Mouse (Mus musculus) embryonic facial prominence, embryonic 12.5 days (tissue): Measurements from ENCODE around the gene Aen. TPM values are rescaled to one million over a fixed set of nuclear protein-coding genes. Genes with fewer than 3 reads are reported as not detected.

Source experiments
- ATAC-seq: fragments of 200-750 bp; cut with Nextera tagmentation; 2 replicates; pipeline ENCODE4 v1.8.0; 2017; ENCODE audit not compliant: insufficient number of reproducible peaks, insufficient read depth, low FRiP score, low TSS enrichment
- H3K27ac ChIP-seq: fragments of 300-500 bp; sonication (generic); 2 replicates; pipeline ENCODE4 v1.5.1; 2016; ENCODE audit warnings: mild to moderate bottlenecking
- H3K27me3 ChIP-seq: fragments of 300-500 bp; sonication (generic); 2 replicates; pipeline ENCODE4 v1.6.1; 2016; ENCODE audit warnings: mild to moderate bottlenecking, moderate library complexity
- H3K36me3 ChIP-seq: fragments of 300-500 bp; sonication (generic); 2 replicates; pipeline ENCODE4 v1.6.1; 2016; ENCODE audit warnings: mild to moderate bottlenecking
- H3K4me1 ChIP-seq: fragments of 300-500 bp; sonication (generic); 2 replicates; pipeline ENCODE4 v1.6.1; 2016
- H3K4me2 ChIP-seq: fragments of 300-500 bp; sonication (generic); replicated peaks from 2 replicates; pipeline ENCODE4 v1.6.1; 2016; ENCODE audit warnings: mild to moderate bottlenecking, moderate library complexity
- H3K4me3 ChIP-seq: fragments of 300-500 bp; sonication (generic); 2 replicates; pipeline ENCODE4 v1.5.1; 2016; ENCODE audit warnings: mild to moderate bottlenecking
- H3K9ac ChIP-seq: fragments of 300-500 bp; sonication (generic); 2 replicates; pipeline ENCODE4 v1.6.1; 2016; ENCODE audit warnings: mild to moderate bottlenecking, moderate library complexity
- H3K9me3 ChIP-seq: fragments of 300-500 bp; sonication (generic); 2 replicates; pipeline ENCODE4 v1.6.1; 2016; ENCODE audit warnings: mild to moderate bottlenecking, moderate library complexity
- WGBS: fragments of 180-500 bp; shearing (Covaris S2); methylation state at CpG from one replicate; pipeline ENCODE4 v1.1.7; 2016; 5-methylcytosine and 5-hydroxymethylcytosine counted together
- polyA plus RNA-seq: library from polyadenylated mRNA; unstranded; fragments of >200 nt; fragmentation: Nextera tagmentation; extraction: Ambion mirVana; gene quantifications from 2 replicates; pipeline ENCODE4 v1.2.1, GENCODE M21; 2016

Gene Aen
- polyA plus RNA-seq = 43.4 and 45.8 TPM in 2 replicates

DNA sequence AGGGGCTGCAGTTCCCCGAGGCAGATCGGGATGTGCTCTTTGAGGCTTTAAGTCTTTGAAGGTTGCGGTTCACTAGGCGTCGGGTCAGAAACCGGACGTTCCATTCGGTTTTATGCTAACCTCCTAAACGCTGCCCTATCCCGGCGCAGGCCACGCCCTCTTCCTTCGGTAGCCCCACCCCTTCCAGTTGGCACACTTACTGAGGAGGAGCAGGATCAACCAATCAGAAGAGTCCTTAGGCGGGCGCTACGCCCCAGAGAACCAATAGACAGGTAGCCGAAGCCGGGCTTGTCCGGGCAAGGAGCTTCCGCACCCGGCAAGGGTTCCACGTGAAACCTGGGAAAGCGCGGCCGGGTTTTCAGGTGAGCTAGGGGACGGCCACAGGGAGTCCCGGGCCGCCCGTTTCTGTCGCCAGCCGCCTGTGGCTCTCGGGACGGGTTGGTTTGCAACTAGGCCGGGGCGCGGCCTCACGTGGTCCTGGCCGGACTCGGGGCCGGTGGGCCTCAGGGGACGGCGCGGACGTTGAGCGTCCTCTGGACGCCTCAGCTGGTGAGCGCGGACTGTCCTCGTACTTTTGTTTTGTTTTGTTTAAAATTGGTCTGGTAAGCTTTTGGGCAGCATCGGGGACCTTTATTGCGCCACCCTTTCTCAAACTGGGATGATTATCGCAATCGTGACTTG, at the start of gene Aen:
Aen (plus strand) TSS at position 202 of the 681 bp plus-strand sequence.
- Histone ChIP-seq H3K4me2 (peak within 1 kb of the TSS; percentile 89), H3K27ac (no peak within 1 kb of the TSS), H3K4me3 (peak within 1 kb of the TSS; percentile 86), H3K36me3 (0 out of 2 replicates have a peak, but pooled peaks cover 8% of the 10 kb centered on the region), H3K9ac (peak within 1 kb of the TSS; percentile 66), H3K9me3 (no peaks in the 10 kb centered on the region), H3K27me3 (no peaks in the 10 kb centered on the region), H3K4me1 (peaks cover 10% of the 10 kb centered on the region)
- peak; percentile 94 for ATAC-seq
- 1% methylated on average over 53 of the region's 53 CpGs for WGBS

DNA sequence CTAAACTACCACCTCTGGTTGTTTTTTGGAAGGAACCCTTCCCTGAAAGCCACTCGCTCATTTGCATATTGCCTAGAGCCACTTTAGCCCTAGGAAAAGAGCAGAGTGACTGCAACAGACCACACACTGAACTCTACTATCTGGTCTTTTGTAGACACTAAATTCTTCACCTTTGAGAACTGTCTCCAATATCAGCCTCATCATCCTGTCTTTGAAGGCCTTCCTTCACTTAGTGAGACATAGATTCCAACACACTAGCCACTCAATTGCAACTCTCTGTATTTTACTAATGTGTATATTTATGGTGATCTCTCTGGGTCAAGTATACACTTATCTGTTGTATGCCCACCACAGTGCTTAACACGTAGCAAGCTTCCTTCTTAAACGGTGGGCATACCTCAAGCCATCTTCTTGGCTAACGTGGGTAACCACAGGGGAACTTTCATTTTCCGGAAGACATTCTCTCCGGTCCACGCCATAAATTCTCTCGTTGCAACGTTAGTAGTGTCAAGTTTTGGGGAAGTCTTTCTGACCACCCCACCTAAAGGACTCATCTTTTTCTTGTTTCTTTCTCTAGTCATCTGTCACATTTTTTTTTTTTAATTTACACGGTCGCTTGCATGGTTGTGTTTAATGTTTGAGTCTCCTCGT, 49.5 kb upstream of the Aen start:
- Histone ChIP-seq H3K27ac (peak overlapping the region; percentile 63; the same call in 1 of the 2 replicates), H3K4me3 (peak overlapping the region; percentile 82), H3K9ac (peak overlapping the region; percentile 85), H3K4me2 (peak overlapping the region; percentile 65), H3K27me3 (no peaks in the 10 kb centered on the region), H3K36me3 (peaks cover 20% of the 10 kb centered on the region), H3K9me3 (no peaks in the 10 kb centered on the region), H3K4me1 (peaks cover 7% of the 10 kb centered on the region; the same call in 1 of the 2 replicates)
- ATAC-seq = no peak
- 34% methylated on average over 12 of the region's 12 CpGs for WGBS

DNA sequence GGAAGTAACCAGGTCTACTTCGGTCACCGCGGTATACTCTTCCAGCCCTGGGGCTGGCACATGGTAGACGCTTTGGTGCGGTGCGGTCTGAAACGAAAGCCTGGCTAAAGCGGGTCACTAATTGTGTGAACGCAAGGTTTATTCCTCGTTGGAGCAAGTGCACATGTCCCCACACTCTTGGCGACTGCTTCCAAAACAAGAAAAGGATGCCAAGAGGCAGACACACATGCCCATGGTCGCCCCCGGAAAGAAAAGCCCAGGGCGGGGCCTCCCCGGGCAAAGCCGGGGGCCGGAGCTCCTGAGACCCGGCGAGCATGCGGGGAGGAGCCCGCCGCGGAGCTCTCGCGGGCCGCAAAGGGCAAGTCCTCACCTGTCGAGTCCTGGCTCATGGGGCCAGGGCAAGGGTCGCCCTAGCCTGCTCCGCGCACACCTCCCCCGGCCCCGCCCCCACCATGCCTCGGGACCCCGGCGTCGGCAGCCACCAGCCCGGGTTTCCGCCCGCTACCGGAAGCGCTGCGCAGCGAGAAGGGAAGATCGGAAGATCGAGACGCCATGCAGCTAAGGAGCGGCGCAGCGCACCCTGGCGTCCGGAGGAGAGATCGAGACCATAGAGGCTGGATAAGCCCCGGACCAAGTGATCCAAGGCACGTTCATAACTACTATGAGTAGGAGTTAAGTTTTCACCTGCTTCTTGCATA, 48.8 kb upstream of the Aen start, which contains the start of gene Det1:
Det1 (minus strand) TSS at position 527 of the 698 bp plus-strand sequence.
- Histone ChIP-seq H3K4me3 (peak within 1 kb of the TSS; percentile 82), H3K4me2 (peak within 1 kb of the TSS; percentile 65), H3K4me1 (peaks cover 7% of the 10 kb centered on the region; the same call in 1 of the 2 replicates), H3K27me3 (no peaks in the 10 kb centered on the region), H3K36me3 (peaks cover 20% of the 10 kb centered on the region), H3K9me3 (no peaks in the 10 kb centered on the region), H3K9ac (peak within 1 kb of the TSS; percentile 85), H3K27ac (peak within 1 kb of the TSS; percentile 63)
- ATAC-seq = peak; percentile 88
- under 1% methylated on average over 54 of the region's 54 CpGs for WGBS

DNA sequence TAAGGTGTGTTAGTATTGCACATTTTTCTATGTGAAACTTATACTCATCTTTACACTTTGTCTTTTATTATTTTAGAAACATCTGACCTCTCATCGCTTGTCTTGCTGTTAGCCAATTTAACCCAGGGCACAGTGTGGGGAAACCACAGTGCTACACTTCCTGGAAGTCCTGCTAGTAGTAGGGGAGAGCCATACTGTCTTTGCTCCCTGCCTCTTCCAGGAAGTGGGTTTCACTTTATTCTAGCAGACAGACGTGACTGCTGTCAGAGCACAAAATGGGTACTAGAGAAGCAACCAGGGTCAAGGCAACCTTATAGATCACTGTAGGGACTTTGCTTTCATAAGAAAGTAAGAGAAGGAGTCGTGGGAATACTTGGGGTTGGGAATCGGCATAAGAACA, 41.6 kb upstream of the Aen start:
- Histone ChIP-seq H3K4me2 (no peak overlapping the region), H3K9ac (no peak overlapping the region), H3K4me1 (no peaks in the 10 kb centered on the region), H3K4me3 (no peak overlapping the region), H3K27me3 (no peaks in the 10 kb centered on the region), H3K9me3 (no peaks in the 10 kb centered on the region), H3K36me3 (no peaks in the 10 kb centered on the region), H3K27ac (no peak overlapping the region)
- ATAC-seq = no peak
- 60% methylated on average over 4 of the region's 4 CpGs for WGBS

DNA sequence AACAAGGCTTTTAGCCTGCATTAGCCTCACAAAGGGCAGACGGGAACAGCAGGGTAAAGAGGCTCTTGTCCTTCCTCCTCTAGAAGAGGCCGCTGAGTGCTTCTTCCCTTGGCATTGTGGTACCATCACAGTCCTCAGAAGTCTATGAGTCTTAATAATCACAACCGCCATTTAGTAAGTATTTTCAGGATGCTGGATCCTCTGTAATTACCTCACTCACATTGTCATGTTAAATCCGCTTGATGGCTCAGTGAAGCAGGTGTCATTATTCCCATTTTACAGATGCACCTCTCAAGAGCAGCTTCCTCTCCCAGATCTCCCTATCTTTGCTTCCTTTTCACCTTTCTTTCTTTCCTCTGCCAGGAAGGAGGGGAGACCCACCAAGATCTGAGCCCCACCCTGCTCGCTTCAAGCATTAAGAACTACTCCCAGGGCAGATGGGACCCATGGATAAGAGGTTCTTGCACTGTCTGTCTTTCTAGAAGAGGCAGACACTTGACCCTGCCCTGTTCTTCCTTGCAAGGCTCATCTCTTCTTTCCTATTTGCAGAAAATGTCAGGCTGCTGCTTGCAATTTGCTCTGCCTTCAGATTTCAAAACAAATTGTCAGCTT, 40.5 kb upstream of the Aen start:
- Histone ChIP-seq H3K9me3 (no peaks in the 10 kb centered on the region), H3K4me2 (no peak overlapping the region), H3K9ac (no peak overlapping the region), H3K4me1 (no peaks in the 10 kb centered on the region), H3K4me3 (no peak overlapping the region), H3K27me3 (no peaks in the 10 kb centered on the region), H3K27ac (no peak overlapping the region), H3K36me3 (no peaks in the 10 kb centered on the region)
- WGBS = 61% methylated on average over 5 of the region's 5 CpGs
- no peak for ATAC-seq

DNA sequence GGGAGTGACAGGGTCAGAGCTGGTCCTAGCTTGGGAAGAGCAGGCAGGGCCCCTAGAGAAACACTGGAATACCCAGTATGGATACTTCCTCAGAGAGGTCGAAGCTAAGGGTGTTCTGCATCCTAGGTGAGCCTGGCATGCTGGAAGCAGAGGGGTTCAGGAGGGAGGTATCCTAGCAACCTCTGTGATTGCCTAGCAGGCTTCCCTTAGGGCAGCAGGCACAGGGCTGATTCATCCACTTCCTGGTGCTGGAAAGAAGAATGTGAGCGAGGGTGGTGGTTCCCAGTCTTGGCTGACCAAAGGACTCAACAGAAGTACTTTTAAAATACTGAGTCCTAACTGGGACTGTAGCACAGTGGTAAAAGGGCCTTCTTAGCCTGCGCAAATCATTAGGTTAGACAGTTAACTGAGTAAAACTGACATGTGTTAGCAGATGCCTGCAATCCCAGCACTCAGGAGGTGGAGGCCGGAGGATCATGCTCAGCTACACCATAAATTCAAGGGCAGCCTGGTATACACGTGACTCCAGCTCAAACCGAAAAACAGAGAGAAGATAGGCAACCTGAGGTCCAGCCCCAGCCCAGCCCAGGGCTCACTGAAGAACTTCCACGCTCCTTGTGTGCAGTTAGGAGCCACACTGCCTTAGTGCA, 31.7 kb upstream of the Aen start:
- Histone ChIP-seq H3K27me3 (no peaks in the 10 kb centered on the region), H3K4me1 (no peaks in the 10 kb centered on the region), H3K9ac (no peak overlapping the region), H3K9me3 (no peaks in the 10 kb centered on the region), H3K4me2 (no peak overlapping the region), H3K36me3 (no peaks in the 10 kb centered on the region), H3K27ac (no peak overlapping the region), H3K4me3 (no peak overlapping the region)
- no peak for ATAC-seq
- WGBS = 76% methylated on average over 7 of the region's 7 CpGs

DNA sequence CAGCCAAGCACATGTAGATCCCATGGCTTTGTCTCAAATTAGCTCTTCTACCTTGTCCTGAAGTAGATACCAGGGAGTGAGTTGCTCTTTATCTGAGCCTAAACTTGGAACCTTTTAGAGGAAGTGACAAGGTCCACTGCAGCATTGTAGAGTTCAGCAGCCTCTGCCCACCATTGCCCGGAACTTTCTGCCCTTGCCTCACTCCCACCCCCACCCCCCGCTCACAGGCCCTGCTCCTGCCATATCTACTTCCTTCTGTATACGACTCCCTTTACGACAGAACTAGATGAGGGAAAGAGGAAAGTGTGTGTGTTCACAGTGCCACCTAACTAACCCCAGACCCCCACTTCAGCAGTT, 31.2 kb upstream of the Aen start:
- H3K27ac ChIP-seq = no peak overlapping the region
- ATAC-seq = no peak
- H3K4me2 ChIP-seq = no peak overlapping the region
- H3K36me3 ChIP-seq = no peaks in the 10 kb centered on the region
- H3K9me3 ChIP-seq = no peaks in the 10 kb centered on the region
- no peaks in the 10 kb centered on the region for H3K4me1 ChIP-seq
- no peak overlapping the region for H3K9ac ChIP-seq
- no peaks in the 10 kb centered on the region for H3K27me3 ChIP-seq
- 81% methylated on average over 4 of the region's 4 CpGs for WGBS
- H3K4me3 ChIP-seq = no peak overlapping the region

DNA sequence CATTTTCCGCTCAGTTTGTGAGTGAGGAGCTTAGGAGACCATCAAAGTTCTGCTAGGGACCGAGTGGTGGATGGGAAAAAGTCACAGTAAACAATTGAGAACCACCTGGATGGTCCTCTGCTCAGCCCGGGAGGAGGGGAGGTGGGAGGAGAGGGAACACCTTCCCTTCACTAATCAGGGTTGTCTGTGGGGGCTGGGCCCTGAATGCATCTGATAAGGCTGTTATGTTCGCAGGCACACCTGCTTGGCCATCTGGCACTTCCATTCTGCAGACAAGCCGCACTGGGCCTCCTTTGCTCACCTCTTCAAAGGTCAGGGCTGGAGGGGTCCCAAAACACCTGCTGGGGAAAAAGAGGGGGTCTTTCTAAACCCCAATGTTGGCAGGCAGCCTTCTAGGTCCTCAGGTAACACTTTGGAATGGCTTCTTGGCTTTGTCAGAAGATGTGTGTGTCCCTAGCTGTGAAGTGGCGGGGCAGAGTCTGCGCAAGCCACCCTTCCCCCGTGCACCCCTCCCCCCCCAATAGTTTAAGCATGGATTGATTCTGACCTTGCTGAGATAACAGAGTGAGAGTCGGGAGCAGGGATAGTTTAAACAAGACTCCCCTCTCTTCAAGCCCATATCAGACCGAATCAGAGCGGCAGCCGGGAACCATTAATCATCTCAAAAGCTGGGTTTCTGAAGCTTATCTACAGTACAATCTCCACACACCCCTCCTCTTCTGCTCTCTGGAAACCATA, 30.3 kb upstream of the Aen start:
- H3K9ac ChIP-seq = no peak overlapping the region
- no peaks in the 10 kb centered on the region for H3K9me3 ChIP-seq
- 55% methylated on average over 12 of the region's 12 CpGs for WGBS
- H3K36me3 ChIP-seq = no peaks in the 10 kb centered on the region
- no peak overlapping the region for H3K4me2 ChIP-seq
- no peak overlapping the region for H3K27ac ChIP-seq
- no peaks in the 10 kb centered on the region for H3K4me1 ChIP-seq
- no peak for ATAC-seq
- no peaks in the 10 kb centered on the region for H3K27me3 ChIP-seq
- no peak overlapping the region for H3K4me3 ChIP-seq

DNA sequence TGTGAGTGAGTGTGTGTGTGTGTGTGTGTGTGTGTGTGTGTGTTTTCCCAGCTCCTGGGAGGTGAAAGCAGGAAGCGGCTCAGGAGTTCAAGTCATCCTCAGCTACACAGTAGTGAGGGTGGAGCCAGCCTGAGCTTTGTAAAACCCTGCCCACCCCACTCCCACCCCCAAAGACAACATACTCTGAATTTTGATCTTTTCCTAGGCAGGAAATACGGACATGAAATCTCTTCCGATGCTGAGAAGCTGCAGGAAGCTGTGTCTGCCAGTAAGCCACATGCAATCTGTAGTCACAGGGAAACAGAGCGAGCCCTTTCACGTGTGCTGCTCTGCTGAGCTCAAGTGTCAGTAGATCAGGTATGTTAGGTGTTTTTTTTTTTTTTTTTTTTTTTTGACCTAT, 26.9 kb upstream of the Aen start:
- ATAC-seq = no peak
- WGBS = 56% methylated on average over 4 of the region's 5 CpGs
- no peak overlapping the region for H3K4me2 ChIP-seq
- H3K4me1 ChIP-seq = no peaks in the 10 kb centered on the region
- H3K36me3 ChIP-seq = no peaks in the 10 kb centered on the region
- no peak overlapping the region for H3K9ac ChIP-seq
- H3K9me3 ChIP-seq = no peaks in the 10 kb centered on the region
- H3K27ac ChIP-seq = no peak overlapping the region
- H3K27me3 ChIP-seq = no peaks in the 10 kb centered on the region
- no peak overlapping the region for H3K4me3 ChIP-seq

DNA sequence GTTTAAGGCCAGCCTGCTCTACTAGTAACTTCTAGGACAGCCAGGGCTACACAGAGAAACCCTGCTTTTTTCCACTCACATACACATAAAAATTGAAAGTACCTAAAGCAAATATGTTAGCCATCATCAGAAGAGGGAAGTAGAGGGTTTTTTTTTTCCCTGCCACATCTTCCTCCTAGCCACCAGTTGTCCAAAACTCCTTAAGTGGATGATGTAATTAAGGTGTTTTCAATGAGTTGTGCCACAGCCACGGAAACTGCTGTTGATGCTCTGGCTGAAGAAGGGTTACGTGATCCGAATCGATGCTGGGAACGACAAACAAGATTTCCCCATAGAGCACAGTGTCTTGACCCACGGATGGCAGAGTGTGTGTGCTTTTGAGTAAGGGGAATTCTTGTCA, 23.3 kb upstream of the Aen start:
- no peak overlapping the region for H3K4me2 ChIP-seq
- no peak overlapping the region for H3K9ac ChIP-seq
- no peaks in the 10 kb centered on the region for H3K27me3 ChIP-seq
- no peak overlapping the region for H3K4me3 ChIP-seq
- no peak overlapping the region for H3K27ac ChIP-seq
- WGBS = 84% methylated on average over 6 of the region's 6 CpGs
- ATAC-seq = no peak
- H3K36me3 ChIP-seq = no peaks in the 10 kb centered on the region
- no peaks in the 10 kb centered on the region for H3K4me1 ChIP-seq
- H3K9me3 ChIP-seq = no peaks in the 10 kb centered on the region

DNA sequence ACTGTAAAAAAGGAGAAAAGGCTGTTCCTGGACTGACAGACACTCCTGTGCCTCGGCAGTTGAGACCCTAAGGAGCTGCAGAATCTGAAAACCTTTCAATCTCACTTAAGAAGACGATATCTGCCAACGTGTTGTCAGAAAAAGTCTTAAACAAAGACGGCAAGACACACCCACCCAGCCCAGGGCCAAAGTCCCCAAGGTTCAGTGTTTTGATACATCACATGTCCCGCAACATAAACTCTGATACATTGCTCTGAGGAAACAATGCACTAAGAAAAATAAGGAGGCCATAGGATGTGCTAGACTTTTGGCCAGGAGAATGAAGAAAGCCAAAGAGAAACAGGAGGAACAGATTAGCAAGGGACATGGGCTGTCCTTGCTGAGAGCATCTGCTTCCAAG, 22.8 kb upstream of the Aen start:
- 76% methylated on average over 5 of the region's 5 CpGs for WGBS
- no peaks in the 10 kb centered on the region for H3K9me3 ChIP-seq
- ATAC-seq = no peak
- no peaks in the 10 kb centered on the region for H3K4me1 ChIP-seq
- H3K9ac ChIP-seq = no peak overlapping the region
- H3K4me3 ChIP-seq = no peak overlapping the region
- H3K27me3 ChIP-seq = no peaks in the 10 kb centered on the region
- no peaks in the 10 kb centered on the region for H3K36me3 ChIP-seq
- no peak overlapping the region for H3K27ac ChIP-seq
- no peak overlapping the region for H3K4me2 ChIP-seq
